Mouse (Mus musculus): ENCODE measurements around the gene Hist1h3f. TPM values are rescaled to one million over a fixed set of nuclear protein-coding genes. Genes with fewer than 3 reads are reported as not detected.
"Not testable (repeated sequence)": the region's sequence is repeated elsewhere in the genome, so short reads cannot be mapped to it uniquely, and the experiment has no call there.

Gene Hist1h3f
- total RNA-seq, 2 experiments from 2014 or later = 3.0 to 4.8 TPM

DNA sequence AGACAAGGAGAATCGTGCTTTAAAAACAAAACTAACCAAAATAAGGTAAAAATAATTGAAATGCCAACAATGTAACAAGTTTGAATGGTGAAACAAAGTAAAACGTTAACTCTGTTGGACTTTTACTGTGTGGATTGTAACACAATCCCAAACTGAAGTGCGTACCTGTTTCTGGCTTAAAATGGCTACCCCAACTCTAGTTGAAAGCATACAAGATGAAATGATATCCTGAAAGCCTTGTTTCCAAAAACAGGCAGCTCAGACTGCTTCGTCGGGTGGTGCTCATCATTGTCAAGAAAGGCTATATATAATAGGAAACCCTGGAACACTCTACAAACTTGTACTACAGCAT lies 17.7 kb downstream of the Hist1h3f start:
- DNase-seq (ENCODE audit: low spot score) = not testable (repeated sequence)

DNA sequence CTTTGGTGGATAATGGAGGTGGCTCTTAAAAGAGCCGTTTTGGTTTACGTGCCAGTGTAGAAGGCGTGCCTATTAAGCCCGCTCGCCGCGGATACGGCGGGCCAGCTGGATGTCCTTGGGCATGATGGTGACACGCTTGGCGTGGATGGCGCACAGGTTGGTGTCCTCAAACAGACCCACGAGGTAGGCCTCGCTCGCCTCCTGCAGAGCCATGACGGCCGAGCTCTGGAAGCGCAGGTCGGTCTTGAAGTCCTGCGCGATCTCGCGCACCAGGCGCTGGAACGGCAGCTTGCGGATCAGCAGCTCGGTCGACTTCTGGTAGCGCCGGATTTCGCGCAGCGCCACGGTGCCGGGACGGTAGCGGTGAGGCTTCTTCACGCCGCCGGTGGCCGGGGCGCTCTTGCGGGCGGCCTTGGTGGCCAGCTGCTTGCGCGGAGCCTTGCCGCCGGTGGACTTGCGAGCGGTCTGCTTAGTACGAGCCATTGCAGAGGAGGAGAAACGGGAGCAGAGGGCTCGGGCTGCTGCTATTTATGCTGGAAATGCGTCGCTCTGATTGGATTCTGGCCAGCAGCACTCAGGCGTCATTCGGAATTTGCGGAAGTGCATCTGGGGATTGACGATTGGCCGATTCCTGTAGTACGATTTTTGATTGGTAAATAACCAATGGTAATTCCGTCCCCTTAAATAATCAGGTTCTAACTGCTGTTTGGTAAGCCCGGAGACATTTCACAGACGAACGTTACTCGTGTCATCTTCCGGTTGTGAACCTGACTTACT lies 18.2 kb downstream of the Hist1h3f start, which contains the start of gene Hist1h3e:
Hist1h3e (minus strand) TSS at position 487 of the 777 bp plus-strand sequence.
- peak; percentile 91 for DNase-seq (ENCODE audit: low spot score)

DNA sequence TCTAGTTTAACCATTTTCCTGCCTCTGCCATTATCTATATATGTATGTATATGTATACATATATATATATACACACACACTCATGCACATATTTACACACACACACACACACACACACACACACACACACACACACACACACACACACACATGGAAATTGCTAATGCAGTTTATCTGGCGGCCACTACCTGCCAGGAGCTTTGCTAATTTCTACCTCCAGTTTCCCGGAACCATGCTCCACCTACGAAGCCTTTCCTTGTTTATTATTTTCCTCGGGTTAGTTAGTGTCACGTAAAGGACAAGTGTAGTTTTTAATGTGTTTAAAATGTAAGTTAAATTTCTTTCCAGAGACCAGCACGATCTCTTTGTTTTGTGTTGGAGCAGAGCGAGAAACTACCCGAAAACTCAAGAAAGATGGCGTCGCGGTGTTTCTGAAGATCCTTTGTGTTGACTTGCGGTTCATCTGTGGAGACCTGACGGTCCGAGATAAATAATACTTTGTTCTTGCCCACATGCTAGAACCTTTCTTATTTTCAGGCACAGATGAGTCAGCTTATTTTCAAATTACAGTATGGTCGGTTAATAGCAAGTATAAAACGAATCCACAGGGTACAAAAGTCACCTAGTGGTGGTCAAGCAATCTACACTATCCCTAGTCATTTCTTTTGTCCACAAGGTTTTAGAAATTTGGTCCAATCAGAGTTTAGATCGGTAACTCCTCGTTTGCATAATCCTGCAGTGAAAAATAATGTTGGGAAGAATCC lies 19.0 kb downstream of the Hist1h3f start:
- DNase-seq (ENCODE audit: low spot score) = peak; percentile 25

DNA sequence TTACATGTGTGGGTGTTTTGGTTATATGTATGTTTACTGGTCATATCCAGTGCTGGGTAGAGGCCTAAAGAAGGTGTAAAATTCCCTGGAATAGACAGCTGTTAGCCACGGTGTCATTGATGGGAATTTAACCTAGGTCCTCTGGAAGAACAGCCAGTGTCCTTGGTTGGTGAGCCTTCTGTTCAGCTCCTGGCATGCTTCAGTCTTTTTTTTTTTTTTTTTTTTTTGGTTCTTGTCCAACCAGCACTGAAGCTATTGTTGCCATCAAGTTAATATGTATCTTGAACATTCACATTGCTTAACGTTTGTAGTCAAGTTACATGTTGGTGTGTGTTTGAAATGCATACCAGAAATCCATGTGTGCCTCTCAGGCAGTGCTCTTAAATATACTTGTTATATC lies 20.6 kb downstream of the Hist1h3f start:
- no peak for DNase-seq (ENCODE audit: low spot score)

DNA sequence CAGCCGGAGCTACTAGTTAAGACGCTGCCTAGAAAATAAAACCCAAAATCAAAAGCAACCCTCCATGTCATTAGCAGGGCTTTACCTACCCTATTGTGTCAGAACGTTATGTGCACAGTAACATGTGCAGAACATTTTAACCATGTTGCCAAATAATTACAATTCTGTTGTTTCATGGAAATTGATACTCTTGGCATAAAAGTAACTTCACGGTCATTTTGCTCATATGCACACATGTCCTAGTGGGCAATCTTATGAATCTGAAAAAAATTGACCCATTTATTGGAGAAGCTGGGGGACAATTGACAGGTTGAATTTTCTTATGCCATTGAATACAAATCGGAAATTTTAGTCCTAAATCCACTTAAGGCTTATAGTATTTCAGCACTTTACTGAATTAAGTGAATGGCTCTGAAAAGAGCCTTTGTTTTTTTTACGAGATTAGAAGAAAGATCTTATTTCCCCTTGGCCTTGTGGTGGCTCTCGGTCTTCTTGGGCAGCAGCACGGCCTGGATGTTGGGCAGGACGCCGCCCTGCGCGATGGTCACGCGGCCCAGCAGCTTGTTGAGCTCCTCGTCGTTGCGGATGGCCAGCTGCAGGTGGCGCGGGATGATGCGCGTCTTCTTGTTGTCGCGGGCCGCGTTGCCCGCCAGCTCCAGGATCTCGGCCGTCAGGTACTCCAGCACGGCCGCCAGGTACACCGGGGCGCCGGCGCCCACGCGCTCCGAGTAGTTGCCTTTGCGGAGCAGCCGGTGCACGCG lies 26.6 kb downstream of the Hist1h3f start:
- DNase-seq (ENCODE audit: low spot score) = not testable (repeated sequence)

DNA sequence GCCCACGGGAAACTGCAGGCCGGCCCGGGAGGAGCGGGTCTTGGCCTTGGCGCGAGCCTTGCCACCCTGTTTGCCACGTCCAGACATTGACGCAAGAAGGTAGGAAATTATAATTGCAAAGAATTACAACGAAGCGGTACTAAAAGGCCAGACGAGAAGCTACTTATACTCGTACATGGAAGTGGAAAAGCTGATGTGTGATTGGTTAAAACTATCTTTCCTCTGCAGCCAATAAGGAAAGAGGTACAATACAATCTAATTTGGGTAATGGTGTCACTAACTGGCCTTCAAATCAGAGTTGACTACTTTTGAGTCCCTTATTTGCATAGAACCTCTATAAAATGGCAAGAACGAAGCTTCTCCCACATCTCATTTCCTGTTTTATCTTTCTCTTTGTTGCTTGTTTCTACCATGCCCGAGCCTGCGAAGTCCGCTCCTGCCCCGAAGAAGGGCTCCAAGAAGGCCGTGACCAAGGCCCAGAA lies 27.2 kb downstream of the Hist1h3f start, which contains the start of the genes Hist1h2ae and Hist1h2bg:
Hist1h2ae (minus strand) TSS at position 199 of the 482 bp plus-strand sequence.
Hist1h2bg (plus strand) TSS at position 375 of the 482 bp plus-strand sequence.
- DNase-seq (ENCODE audit: low spot score) = peak; percentile 52

DNA sequence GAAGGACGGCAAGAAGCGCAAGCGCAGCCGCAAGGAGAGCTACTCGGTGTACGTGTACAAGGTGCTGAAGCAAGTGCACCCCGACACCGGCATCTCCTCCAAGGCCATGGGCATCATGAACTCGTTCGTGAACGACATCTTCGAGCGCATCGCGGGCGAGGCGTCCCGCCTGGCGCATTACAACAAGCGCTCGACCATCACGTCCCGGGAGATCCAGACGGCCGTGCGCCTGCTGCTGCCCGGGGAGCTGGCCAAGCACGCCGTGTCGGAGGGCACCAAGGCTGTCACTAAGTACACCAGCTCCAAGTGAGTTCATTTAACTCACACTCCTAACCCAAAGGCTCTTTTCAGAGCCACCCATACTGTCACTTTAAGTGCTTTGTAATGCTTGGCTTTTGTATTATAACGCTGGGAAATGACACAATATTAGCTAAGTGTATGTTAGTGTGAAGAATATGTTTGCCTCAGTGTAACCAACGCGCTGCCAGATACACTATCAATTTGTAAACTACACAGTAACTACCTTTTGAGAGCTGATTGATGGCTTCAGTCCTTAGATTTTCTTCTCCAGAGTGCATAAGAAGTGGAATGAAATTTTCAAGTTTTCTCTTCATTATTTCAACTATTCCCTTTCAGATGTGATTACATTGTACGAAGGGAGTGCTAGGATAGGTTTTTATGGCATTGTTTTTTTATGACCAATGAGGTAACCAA lies 27.8 kb downstream of the Hist1h3f start:
- not testable (repeated sequence) for DNase-seq (ENCODE audit: low spot score)

DNA sequence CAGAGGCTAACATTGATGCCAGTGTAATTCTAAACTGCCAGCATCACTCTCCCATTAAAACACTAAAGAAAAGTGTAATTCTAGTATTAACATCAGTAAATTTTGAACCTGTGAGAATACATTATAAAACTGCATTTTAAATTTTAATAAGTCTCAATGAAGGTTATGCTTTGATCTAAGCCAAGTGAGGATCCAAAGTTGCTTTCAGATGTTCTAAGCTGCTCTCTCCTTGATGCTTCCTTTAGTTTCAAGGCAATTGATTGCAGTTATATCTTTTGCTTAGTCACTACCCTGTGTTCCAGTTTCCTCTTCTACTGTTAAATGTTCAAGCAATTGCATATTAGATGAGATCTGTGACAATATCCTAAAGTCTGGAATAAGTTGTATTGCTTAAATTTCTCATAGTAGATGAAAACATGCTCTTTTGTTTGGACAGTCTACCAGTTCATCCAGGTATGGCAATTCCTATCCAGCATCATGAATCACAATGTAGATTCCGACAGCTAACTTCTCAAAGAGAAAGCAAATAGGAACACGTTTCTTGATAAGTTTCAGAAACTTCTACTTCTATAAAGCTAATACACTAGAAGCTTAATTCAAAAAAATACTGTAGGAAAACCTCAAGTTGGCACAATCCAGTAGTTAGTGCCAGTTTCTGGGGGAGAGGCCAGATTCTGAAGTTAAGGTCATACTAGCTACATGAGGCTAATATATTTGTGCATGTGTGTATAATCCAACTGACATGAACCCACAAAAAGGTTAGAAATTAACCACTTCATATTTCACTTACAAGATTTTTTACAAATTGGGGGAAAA lies 28.6 kb downstream of the Hist1h3f start:
- DNase-seq (ENCODE audit: low spot score) = no peak

DNA sequence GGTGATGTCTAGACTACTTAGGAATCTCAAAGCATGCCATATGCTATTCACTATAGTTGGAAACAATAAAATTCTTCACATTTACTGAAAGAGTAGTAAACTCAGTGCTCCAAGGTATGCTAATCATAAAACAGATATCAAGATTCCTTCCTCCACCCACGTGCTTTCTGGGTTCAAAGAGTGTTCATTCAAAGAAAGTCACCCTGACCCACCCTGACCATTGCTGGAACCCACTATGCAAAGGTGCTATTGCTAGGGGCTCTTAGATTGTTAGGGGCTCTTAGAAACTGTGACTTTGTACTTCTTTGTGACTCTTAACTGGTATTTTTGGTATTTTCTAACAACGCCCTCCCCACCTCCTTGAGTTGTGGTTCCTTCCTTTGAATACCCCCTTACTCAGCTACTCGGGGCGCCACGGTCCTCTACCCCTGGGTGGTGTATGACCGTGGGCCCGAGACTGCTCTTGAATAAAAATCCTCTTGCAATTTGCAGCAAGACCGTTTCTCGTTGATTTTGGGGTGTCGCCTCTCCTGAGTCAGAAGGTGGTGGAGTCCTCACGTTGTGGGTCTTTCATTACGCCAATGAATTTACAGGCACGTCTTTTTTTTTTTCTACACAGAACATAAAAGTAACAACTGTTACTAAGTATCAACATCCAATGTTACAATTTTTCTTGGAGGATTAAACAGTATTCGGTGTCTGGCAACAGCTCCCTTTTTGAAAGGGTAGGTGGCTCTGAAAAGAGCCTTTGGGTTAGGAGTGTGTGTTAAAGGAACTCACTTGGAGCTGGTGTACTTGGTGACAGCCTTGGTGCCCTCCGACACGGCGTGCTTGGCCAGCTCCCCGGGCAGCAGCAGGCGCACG lies 29.4 kb downstream of the Hist1h3f start:
- not testable (repeated sequence) for DNase-seq (ENCODE audit: low spot score)

DNA sequence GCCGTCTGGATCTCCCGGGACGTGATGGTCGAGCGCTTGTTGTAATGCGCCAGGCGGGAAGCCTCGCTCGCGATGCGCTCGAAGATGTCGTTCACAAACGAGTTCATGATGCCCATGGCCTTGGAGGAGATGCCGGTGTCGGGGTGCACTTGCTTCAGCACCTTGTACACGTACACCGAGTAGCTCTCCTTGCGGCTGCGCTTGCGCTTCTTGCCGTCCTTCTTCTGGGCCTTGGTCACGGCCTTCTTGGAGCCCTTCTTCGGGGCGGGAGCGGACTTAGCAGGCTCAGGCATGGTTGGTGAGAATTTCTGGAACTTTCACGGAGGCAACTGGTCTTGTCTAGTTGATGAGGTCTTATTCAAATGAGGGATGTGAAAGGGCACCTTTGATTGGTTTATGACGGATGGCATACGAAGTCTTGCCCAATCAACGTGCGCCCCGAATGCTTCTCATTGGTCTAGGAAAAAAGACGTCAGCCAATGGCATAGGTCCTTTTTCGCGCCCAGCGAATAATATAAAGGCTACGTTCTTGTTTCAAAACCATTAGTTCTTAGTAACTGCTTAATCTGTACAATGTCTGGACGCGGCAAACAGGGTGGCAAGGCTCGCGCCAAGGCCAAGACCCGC lies 30.2 kb downstream of the Hist1h3f start, which contains the start of the genes Hist1h2bf and Hist1h2ad:
Hist1h2bf (minus strand) TSS at position 299 of the 627 bp plus-strand sequence.
Hist1h2ad (plus strand) TSS at position 484 of the 627 bp plus-strand sequence.
- DNase-seq (ENCODE audit: low spot score) = peak; percentile 64

DNA sequence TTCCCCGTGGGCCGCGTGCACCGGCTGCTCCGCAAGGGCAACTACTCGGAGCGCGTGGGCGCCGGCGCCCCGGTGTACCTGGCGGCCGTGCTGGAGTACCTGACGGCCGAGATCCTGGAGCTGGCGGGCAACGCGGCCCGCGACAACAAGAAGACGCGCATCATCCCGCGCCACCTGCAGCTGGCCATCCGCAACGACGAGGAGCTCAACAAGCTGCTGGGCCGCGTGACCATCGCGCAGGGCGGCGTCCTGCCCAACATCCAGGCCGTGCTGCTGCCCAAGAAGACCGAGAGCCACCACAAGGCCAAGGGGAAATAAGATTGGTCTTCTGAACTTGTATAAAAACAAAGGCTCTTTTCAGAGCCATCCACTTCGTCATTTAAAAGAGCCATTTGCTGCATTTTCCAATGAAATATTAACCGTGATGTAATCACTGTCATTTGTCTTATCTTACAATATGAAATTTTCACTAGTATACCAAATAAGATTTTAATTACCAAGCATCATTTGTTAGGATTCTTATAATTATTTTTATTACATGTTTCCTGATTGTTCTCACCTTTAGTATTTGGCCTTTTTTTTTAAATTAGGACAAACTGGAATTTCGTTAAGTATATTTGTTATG lies 30.8 kb downstream of the Hist1h3f start:
- not testable (repeated sequence) for DNase-seq (ENCODE audit: low spot score)

DNA sequence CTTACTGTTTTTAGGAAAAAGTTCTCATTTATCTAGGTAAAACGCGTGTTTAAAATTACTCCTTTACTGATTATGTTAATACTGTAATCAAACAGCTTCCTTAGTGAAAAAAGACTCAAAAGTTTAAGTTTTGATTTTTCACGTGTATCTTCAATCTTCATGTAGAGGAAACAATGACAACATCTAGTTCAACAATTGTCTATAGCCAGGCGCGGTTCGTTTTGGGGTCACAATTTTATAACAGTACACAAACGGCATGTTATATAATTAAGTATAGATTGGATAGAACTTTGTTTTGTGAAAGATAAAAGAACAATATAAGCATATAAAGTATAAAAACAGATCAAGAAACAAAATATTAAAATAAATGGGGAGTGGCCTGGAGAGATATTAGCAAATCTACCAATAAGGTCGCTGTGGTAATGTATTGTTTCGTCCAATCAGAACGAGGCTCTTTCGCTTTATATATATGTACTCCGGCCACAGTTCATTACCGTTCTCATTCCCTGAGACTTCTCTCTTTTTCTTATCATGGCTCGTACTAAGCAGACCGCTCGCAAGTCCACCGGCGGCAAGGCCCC lies 31.5 kb downstream of the Hist1h3f start, which contains the start of gene Hist1h3d:
Hist1h3d (plus strand) TSS at position 493 of the 581 bp plus-strand sequence.
- no peak for DNase-seq (ENCODE audit: low spot score)

DNA sequence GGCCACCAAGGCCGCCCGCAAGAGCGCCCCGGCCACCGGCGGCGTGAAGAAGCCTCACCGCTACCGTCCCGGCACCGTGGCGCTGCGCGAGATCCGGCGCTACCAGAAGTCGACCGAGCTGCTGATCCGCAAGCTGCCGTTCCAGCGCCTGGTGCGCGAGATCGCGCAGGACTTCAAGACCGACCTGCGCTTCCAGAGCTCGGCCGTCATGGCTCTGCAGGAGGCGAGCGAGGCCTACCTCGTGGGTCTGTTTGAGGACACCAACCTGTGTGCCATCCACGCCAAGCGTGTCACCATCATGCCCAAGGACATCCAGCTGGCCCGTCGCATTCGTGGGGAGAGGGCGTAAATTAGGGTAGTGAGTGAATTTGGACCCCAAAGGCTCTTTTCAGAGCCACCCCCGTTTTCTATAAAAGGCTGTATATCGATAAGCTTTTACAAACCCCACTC lies 32.0 kb downstream of the Hist1h3f start:
- DNase-seq (ENCODE audit: low spot score) = not testable (repeated sequence)

DNA sequence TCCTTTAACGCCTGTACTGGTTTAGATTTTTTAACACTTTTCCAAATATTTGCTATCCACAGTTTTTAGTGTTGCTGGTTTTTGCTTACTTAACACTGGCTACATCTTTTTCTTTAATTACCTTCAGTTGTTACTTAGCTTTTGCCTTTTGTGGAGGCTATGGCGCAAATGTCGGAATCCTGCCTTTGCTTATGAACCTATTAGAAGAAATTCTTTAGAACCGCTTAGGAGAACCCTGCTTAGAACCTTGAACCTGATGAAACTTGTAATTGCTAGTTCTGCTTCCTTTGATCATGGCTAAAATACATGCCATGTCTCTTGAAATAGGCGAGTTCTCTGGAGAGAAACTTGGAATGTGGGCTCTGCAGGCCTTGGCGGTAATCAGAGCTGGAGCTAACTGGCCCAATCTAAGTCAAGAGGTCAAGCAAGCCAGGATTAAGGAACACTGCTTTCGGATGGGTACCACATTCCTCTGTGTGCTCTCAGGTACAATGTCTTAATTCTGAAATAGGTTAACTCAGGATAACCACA lies 32.6 kb downstream of the Hist1h3f start:
- DNase-seq (ENCODE audit: low spot score) = no peak

DNA sequence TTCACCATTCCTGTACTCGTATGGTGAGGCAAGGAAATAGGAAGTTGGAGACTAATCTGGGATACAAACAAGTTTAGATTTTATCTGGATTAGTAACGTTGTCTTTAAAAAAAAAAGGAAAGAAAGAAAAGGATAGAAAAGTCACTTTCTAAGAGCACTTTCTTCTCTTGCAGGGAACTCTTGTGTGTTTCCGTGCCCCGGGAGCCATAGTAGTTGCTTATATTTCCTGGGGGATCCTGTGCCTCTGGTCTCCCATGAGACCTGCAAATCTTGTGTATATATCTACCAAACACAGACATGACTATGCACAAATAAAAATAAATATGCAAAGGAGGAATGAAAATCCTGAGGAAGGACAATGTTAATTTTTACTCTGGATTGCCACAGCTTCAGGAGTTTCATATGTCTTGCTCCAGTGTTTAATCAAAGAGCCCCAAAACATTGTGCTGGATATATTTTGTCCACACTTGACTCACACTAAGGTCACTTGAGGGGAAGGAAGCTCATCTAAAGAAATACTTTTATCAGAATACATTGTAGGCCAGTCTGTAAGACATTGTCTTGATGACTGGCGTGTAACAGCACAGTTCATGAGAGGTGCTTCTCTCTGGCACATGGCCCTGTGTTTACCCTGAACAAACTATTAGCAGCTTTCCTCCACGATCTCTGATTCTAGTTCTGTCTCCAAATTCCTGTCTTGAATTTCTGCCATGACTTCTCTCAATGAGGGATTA lies 33.2 kb downstream of the Hist1h3f start:
- DNase-seq (ENCODE audit: low spot score) = no peak

DNA sequence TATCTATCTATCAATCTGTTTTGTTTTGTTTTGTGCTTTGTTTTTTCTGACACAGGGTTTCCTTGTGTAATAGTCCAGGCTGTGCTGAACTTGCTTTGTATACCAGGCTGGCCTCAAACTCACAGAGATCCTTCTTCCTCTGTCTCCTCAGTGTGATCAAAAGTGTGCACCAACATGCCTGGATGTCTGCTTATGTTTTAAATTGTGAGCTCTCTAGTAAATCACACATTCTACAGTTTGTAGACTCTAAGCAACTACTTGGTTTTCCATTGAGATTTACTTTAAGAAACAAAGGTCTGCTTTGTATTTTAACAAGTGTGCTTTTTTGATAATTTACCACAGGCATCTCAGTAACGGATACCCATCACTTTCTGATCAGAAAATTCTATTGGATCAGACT lies 34.0 kb downstream of the Hist1h3f start:
- DNase-seq (ENCODE audit: low spot score) = no peak

Measured in gastrocnemius, adult 18-20 months (tissue).